Mouse (Mus musculus): Measurements from ENCODE around the gene Smlr1. TPM values are rescaled to one million over a fixed set of nuclear protein-coding genes. Genes with fewer than 3 reads are reported as not detected.

The Smlr1 gene
- total and polyA plus RNA-seq, 3 experiments = not detected

GRCm38 (mm10) chr10:25488456-25488855 is 47.6 kb downstream of the Smlr1 start:
- Histone ChIP-seq H3K79me2 (replicated peaks; ENCODE audit: control insufficient read depth, insufficient read depth, low read length) (0 out of 2 replicates have a peak, but pooled peaks cover 1% of the 10 kb centered on the region), H3K36me3 (ENCODE audit: control insufficient read depth, insufficient read depth, low read length) (no peaks in the 10 kb centered on the region; the same call in 1 of the 2 replicates), H3K9ac (ENCODE audit: low read depth, low read length) (no peak overlapping the region), H3K27me3 (ENCODE audit: control insufficient read depth, insufficient read depth, low read length) (no peaks in the 10 kb centered on the region), H3K4me3 (no peak overlapping the region), H3K4me1 (ENCODE audit: control insufficient read depth, insufficient read depth, low read length) (no peaks in the 10 kb centered on the region; the same call in 1 of the 2 replicates), H3K27ac (no peak overlapping the region)
- peak; percentile 61 to 80 for DNase-seq
- WGBS = 0% methylated on average over 1 of the region's 1 CpGs
- intact Hi-C loops (cut with DNase I) = loop anchor here (1.0 to 2.0 kb wide), 2 partner anchors 128 to 220 kb away; no protein-coding TSS in a partner anchor
- TF ChIP-seq POLR2A (IDR thresholded peaks at IDR 0.05; ENCODE audit: insufficient read depth, low read depth, low read length) (no peak), EP300 (IDR thresholded peaks at IDR 0.05; ENCODE audit: insufficient read depth, low read depth, low read length) (peak; percentile 79), CTCF (IDR thresholded peaks at IDR 0.05) (peak; percentile 94)

- intact Hi-C loops (cut with DNase I) = no loop called here
- H3K27me3 ChIP-seq (ENCODE audit: control insufficient read depth, insufficient read depth, low read length) = no peaks in the 10 kb centered on the region
- H3K9ac ChIP-seq (ENCODE audit: low read depth, low read length) = no peak overlapping the region
- TF ChIP-seq EP300 (IDR thresholded peaks at IDR 0.05; ENCODE audit: insufficient read depth, low read depth, low read length) (no peak), CTCF (IDR thresholded peaks at IDR 0.05) (no peak), POLR2A (IDR thresholded peaks at IDR 0.05; ENCODE audit: insufficient read depth, low read depth, low read length) (no peak)
- peaks cover 2% of the 10 kb centered on the region; the same call in 1 of the 2 replicates for H3K4me1 ChIP-seq (ENCODE audit: control insufficient read depth, insufficient read depth, low read length)
- H3K79me2 ChIP-seq (replicated peaks; ENCODE audit: control insufficient read depth, insufficient read depth, low read length) = no peaks in the 10 kb centered on the region
- no peak for DNase-seq
- no peaks in the 10 kb centered on the region; the same call in 1 of the 2 replicates for H3K36me3 ChIP-seq (ENCODE audit: control insufficient read depth, insufficient read depth, low read length)
- H3K4me3 ChIP-seq = no peak overlapping the region
- H3K27ac ChIP-seq = no peak overlapping the region
- 71% methylated on average over 5 of the region's 5 CpGs for WGBS
Measured at GRCm38 (mm10) chr10:25482791-25483190, 53.3 kb downstream of the Smlr1 start.

- no peak for TF ChIP-seq EP300 (IDR thresholded peaks at IDR 0.05; ENCODE audit: insufficient read depth, low read depth, low read length)
- Histone ChIP-seq H3K4me1 (ENCODE audit: control insufficient read depth, insufficient read depth, low read length) (peaks cover 2% of the 10 kb centered on the region; the same call in 1 of the 2 replicates), H3K79me2 (replicated peaks; ENCODE audit: control insufficient read depth, insufficient read depth, low read length) (no peaks in the 10 kb centered on the region), H3K27me3 (ENCODE audit: control insufficient read depth, insufficient read depth, low read length) (no peaks in the 10 kb centered on the region), H3K9ac (ENCODE audit: low read depth, low read length) (no peak overlapping the region), H3K36me3 (ENCODE audit: control insufficient read depth, insufficient read depth, low read length) (no peaks in the 10 kb centered on the region; the same call in 1 of the 2 replicates), H3K27ac (no peak overlapping the region), H3K4me3 (no peak overlapping the region)
- 90% methylated on average over 3 of the region's 3 CpGs for WGBS
- intact Hi-C loops (cut with DNase I) = no loop called here
- DNase-seq = no peak
Measured at GRCm38 (mm10) chr10:25479716-25480115, 56.4 kb downstream of the Smlr1 start.

Other genes starting within 250 kb of the Smlr1 start
- 10 to 100 TPM; 56.2 to 59.1 TPM for gene Akap7, start 228.4 kb downstream of the Smlr1 start, total RNA-seq (2021)
- gene Akap7, start 228.4 kb downstream of the Smlr1 start, polyA plus RNA-seq (2012; rRNA removed) = 17.2 and 31.1 TPM in 2 replicates
- 10 to 100 TPM; 40.5 to 49.1 TPM for gene Epb41l2, start 176.5 kb downstream of the Smlr1 start, total RNA-seq (2021)
- 24.0 and 41.8 TPM in 2 replicates for gene Epb41l2, start 176.5 kb downstream of the Smlr1 start, polyA plus RNA-seq (2012; rRNA removed)